Mouse (Mus musculus) frontal cortex, postnatal 14 days (tissue): ENCODE results near the gene Heg1.
A peak's percentile ranks its signal among the peaks of the same experiment; 100 is the strongest.

Experiments used
- DNase-seq, 2 experiments: peaks; one replicate each; pipeline ENCODE4 v3.0.0; 2022; ENCODE audit warnings: low spot score in 2 of 2

Gene Heg1

DNA sequence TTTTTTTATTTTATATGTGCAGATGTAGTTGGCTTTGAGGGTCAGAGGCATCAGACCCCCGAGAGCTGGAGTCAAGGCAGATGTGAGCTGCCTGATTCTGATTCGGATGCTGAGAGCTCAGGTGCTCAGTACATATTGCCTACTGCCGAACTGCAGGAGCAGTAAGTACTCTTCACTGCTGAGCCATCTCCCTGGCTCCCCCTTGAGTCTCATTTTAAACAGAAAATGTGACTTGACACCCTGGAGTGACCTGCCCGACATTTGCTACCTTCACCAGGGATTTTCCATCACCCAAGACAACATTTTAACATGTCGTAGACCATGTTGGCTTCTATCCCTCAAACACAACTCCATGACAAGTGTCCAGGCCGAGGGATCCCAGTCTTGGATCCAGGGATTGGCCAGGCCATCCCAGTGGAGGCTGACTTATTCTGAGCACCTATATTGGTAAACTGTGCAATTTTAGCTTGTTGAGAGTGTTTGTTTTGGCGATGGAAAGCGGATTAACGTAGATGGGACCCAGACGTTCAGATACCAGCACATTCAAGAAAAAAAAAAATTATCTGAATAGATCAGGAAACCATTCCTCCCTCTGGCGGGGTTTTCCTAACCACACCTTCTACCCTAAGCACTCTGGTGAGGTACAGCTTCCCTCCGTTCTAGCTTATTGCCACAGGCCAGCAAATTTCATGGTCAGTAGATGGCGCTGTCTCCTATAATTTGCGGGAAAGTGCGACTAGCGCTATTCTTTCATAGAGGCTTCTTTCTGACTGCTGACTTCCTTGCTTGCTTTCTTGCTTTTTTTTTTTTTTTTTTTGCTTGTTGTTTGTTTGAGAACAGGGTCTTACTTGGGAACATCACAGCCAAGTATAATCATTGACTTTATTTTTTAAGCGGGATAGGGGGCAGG, 136.4 kb downstream of the Heg1 start:
- DNase-seq: peak; percentile 70 to 89
